Mouse (Mus musculus) thymus, adult 2 months (tissue): Measurements from ENCODE around the gene Sema4d. TPM values are rescaled to one million over a fixed set of nuclear protein-coding genes. Genes with fewer than 3 reads are reported as not detected.

Source experiments
- DNase-seq: peaks from one replicate; pipeline ENCODE4 v3.0.0; 2021
- H3K27ac ChIP-seq: fragments of 200-500 bp; 2 replicates; pipeline ENCODE4 v1.5.1; 2012; ENCODE audit warnings: low read length, control low read depth; ENCODE audit not compliant: control insufficient read depth, insufficient read depth
- H3K27me3 ChIP-seq: fragments of 200-500 bp; 2 replicates; pipeline ENCODE4 v1.6.1; 2012; ENCODE audit warnings: mild to moderate bottlenecking, low read length, moderate library complexity, mixed read lengths; ENCODE audit not compliant: control insufficient read depth, insufficient read depth
- H3K36me3 ChIP-seq: fragments of 200-500 bp; 2 replicates; pipeline ENCODE4 v1.6.1; 2012; ENCODE audit warnings: mild to moderate bottlenecking, low read length, moderate library complexity; ENCODE audit not compliant: control insufficient read depth, insufficient read depth
- H3K4me1 ChIP-seq: fragments of 200-500 bp; replicated peaks from 2 replicates; pipeline ENCODE4 v1.6.1; 2012; ENCODE audit warnings: low read length; ENCODE audit not compliant: control insufficient read depth, insufficient read depth
- H3K4me3 ChIP-seq: fragments of 200-500 bp; 2 replicates; pipeline ENCODE4 v1.5.1; 2012; ENCODE audit warnings: mild to moderate bottlenecking, low read length, control low read depth, moderate library complexity; ENCODE audit not compliant: control insufficient read depth, insufficient read depth
- CTCF ChIP-seq: fragments of 200-500 bp; IDR thresholded peaks from 2 replicates; pipeline ENCODE4 v1.5.1; 2012; ENCODE audit warnings: mild to moderate bottlenecking, control low read depth, low read length, moderate library complexity, borderline replicate concordance; ENCODE audit not compliant: control insufficient read depth, poor library complexity, insufficient read depth; ENCODE audit errors: extremely low read depth
- POLR2A ChIP-seq: fragments of 200-500 bp; IDR thresholded peaks from 2 replicates; pipeline ENCODE4 v1.6.1; 2012; ENCODE audit warnings: mild to moderate bottlenecking, low read length, control low read depth, moderate library complexity; ENCODE audit not compliant: control insufficient read depth, poor library complexity, insufficient read depth; ENCODE audit errors: extremely low read depth
- WGBS: fragments of 180-500 bp; shearing (Covaris S2); methylation state at CpG from one replicate; pipeline ENCODE4 v1.1.7; 2018; 5-methylcytosine and 5-hydroxymethylcytosine counted together
- polyA plus RNA-seq: library from polyadenylated mRNA; depleted of rRNA; stranded (reverse); fragments of >200 nt; gene quantifications from 2 replicates; pipeline ENCODE4 v1.2.3, GENCODE M21; 2012

The Sema4d gene
- polyA plus RNA-seq, 1 experiment: 156 TPM

- TF ChIP-seq POLR2A (no peak), CTCF (no peak)
- Histone ChIP-seq H3K27me3 (no peaks in the 10 kb centered on the region), H3K36me3 (no peaks in the 10 kb centered on the region; the same call in 1 of the 2 replicates), H3K4me3 (no peak overlapping the region), H3K27ac (no peak overlapping the region), H3K4me1 (peaks cover 92% of the 10 kb centered on the region)
- no peak for DNase-seq
- WGBS: 92% methylated on average over 5 of the region's 5 CpGs
These were observed 52.8 kb downstream of the Sema4d start for GRCm38 (mm10) chr13:51740776-51741175.

GRCm38 (mm10) chr13:51739713-51740112, 53.8 kb downstream of the Sema4d start:
- H3K27me3 ChIP-seq: no peaks in the 10 kb centered on the region
- peaks cover 89% of the 10 kb centered on the region for H3K4me1 ChIP-seq
- WGBS: 100% methylated on average over 1 of the region's 1 CpGs
- H3K27ac ChIP-seq: no peak overlapping the region
- H3K4me3 ChIP-seq: no peak overlapping the region
- no peaks in the 10 kb centered on the region; the same call in 1 of the 2 replicates for H3K36me3 ChIP-seq
- DNase-seq: no peak
- TF ChIP-seq CTCF (no peak), POLR2A (no peak)

GRCm38 (mm10) chr13:51738531-51739117, 54.9 kb downstream of the Sema4d start:
- DNase-seq: no peak
- Histone ChIP-seq H3K4me1 (peaks cover 78% of the 10 kb centered on the region), H3K27ac (no peak overlapping the region), H3K27me3 (no peaks in the 10 kb centered on the region), H3K36me3 (no peaks in the 10 kb centered on the region; the same call in 1 of the 2 replicates), H3K4me3 (no peak overlapping the region)
- TF ChIP-seq CTCF: no peak
- no peak for TF ChIP-seq POLR2A
- WGBS: 39% methylated on average over 11 of the region's 11 CpGs

GRCm38 (mm10) chr13:51737949-51738513, 55.5 kb downstream of the Sema4d start:
- Histone ChIP-seq H3K4me1 (peaks cover 72% of the 10 kb centered on the region), H3K27ac (peak overlapping the region; percentile 59), H3K4me3 (no peak overlapping the region), H3K27me3 (no peaks in the 10 kb centered on the region), H3K36me3 (no peaks in the 10 kb centered on the region; the same call in 1 of the 2 replicates)
- WGBS: 43% methylated on average over 6 of the region's 6 CpGs
- DNase-seq: no peak
- TF ChIP-seq POLR2A: no peak
- TF ChIP-seq CTCF: no peak

- H3K27ac ChIP-seq: peak overlapping the region; percentile 59
These were observed 56.3 kb downstream of the Sema4d start for GRCm38 (mm10) chr13:51737033-51737948.

GRCm38 (mm10) chr13:51736007-51736911, 57.3 kb downstream of the Sema4d start:
- no peak for DNase-seq
- H3K27ac ChIP-seq: peak overlapping the region; percentile 7; the same call in 1 of the 2 replicates
- TF ChIP-seq POLR2A (no peak), CTCF (no peak)

More at GRCm38 (mm10) chr13:51737033-51737948, 56.3 kb downstream of the Sema4d start:
- 30% methylated on average over 20 of the region's 20 CpGs for WGBS
- peaks cover 65% of the 10 kb centered on the region for H3K4me1 ChIP-seq
- no peaks in the 10 kb centered on the region for H3K27me3 ChIP-seq
- H3K4me3 ChIP-seq: no peak overlapping the region
- TF ChIP-seq POLR2A (no peak), CTCF (no peak)
- no peak for DNase-seq
- no peaks in the 10 kb centered on the region; the same call in 1 of the 2 replicates for H3K36me3 ChIP-seq

More at GRCm38 (mm10) chr13:51736007-51736911, 57.3 kb downstream of the Sema4d start:
- WGBS: 27% methylated on average over 13 of the region's 13 CpGs
- H3K4me3 ChIP-seq: no peak overlapping the region
- H3K36me3 ChIP-seq: no peaks in the 10 kb centered on the region; the same call in 1 of the 2 replicates
- peaks cover 59% of the 10 kb centered on the region for H3K4me1 ChIP-seq
- H3K27me3 ChIP-seq: no peaks in the 10 kb centered on the region
